Mouse (Mus musculus): ENCODE data around the gene Astn2.

The Astn2 gene

GRCm38 (mm10) chr4:65391001-65391400, 1013.4 kb downstream of the Astn2 start:
- DNase-seq, result no peak

- no peak for DNase-seq
Observed at GRCm38 (mm10) chr4:65383070-65383469, 1021.3 kb downstream of the Astn2 start.

- DNase-seq, result no peak
Observed at GRCm38 (mm10) chr4:65379461-65379860, 1025.0 kb downstream of the Astn2 start.

GRCm38 (mm10) chr4:65376571-65376970, 1027.8 kb downstream of the Astn2 start:
- no peak for DNase-seq

GRCm38 (mm10) chr4:65373841-65374240, 1030.6 kb downstream of the Astn2 start:
- no peak for DNase-seq

- no peak for DNase-seq
Observed at GRCm38 (mm10) chr4:65372731-65373130, 1031.7 kb downstream of the Astn2 start.

GRCm38 (mm10) chr4:65367135-65367534, 1037.3 kb downstream of the Astn2 start:
- no peak for DNase-seq

- DNase-seq, result no peak
Observed at GRCm38 (mm10) chr4:65354580-65354979, 1049.8 kb downstream of the Astn2 start.

GRCm38 (mm10) chr4:65350521-65350920, 1053.9 kb downstream of the Astn2 start:
- no peak for DNase-seq

GRCm38 (mm10) chr4:65341766-65342165, 1062.6 kb downstream of the Astn2 start:
- DNase-seq, result no peak

GRCm38 (mm10) chr4:65333718-65334117, 1070.7 kb downstream of the Astn2 start:
- no peak for DNase-seq

All from spleen, adult 18-20 months (tissue).